Mouse (Mus musculus) Patski (cell line): ENCODE results near the gene Pias4. TPM values are rescaled to one million over a fixed set of nuclear protein-coding genes. Genes with fewer than 3 reads are reported as not detected.
A peak's percentile ranks its signal among the peaks of the same experiment; 100 is the strongest.
"Not testable (repeated sequence)": the region's sequence is repeated elsewhere in the genome, so short reads cannot be mapped to it uniquely, and the experiment has no call there.

Source experiments
- ATAC-seq: fragments of 100-300 bp; one replicate; pipeline ENCODE4 v1.8.0; 2021
- CTCF ChIA-PET: fragments of 350-600 bp; sonication (Branson Sonifier 250); formaldehyde crosslinking; loops from one replicate; lab custom pipeline; 2022; ENCODE audit warnings: inconsistent platforms; lab: Charles Lee
- POLR2A ChIA-PET: fragments of 350-600 bp; sonication (Branson Sonifier 250); formaldehyde crosslinking; loops from one replicate; lab custom pipeline; 2022; ENCODE audit warnings: antibody characterized with exemption, inconsistent platforms; lab: Charles Lee
- DNase-seq: peaks from one replicate; pipeline ENCODE4 v3.0.0-alpha.2; 2011; ENCODE audit warnings: low read depth, low spot score
- H3K27me3 ChIP-seq: fragments of 371-371 bp; one replicate; pipeline ENCODE4 v1.5.1; 2021
- CTCF ChIP-seq: fragments of 100-300 bp; IDR thresholded peaks from one replicate; pipeline ENCODE4 v1.5.1; 2021
- in situ Hi-C: fragments of 300-500 bp; cut with MboI; formaldehyde crosslinking; loops from 3 replicates; pipeline ENCODE4 v1.11.1; 2018; ENCODE audit warnings: low pct_unique_long_range_greater_than_20kb, mixed read lengths
- polyA plus RNA-seq: library from polyadenylated mRNA; unstranded; gene quantifications from one replicate; pipeline ENCODE4 v1.2.3, GENCODE M21; 2021

Gene Pias4
- polyA plus RNA-seq, 1 experiment from 2014 or later: 33.9 TPM

DNA sequence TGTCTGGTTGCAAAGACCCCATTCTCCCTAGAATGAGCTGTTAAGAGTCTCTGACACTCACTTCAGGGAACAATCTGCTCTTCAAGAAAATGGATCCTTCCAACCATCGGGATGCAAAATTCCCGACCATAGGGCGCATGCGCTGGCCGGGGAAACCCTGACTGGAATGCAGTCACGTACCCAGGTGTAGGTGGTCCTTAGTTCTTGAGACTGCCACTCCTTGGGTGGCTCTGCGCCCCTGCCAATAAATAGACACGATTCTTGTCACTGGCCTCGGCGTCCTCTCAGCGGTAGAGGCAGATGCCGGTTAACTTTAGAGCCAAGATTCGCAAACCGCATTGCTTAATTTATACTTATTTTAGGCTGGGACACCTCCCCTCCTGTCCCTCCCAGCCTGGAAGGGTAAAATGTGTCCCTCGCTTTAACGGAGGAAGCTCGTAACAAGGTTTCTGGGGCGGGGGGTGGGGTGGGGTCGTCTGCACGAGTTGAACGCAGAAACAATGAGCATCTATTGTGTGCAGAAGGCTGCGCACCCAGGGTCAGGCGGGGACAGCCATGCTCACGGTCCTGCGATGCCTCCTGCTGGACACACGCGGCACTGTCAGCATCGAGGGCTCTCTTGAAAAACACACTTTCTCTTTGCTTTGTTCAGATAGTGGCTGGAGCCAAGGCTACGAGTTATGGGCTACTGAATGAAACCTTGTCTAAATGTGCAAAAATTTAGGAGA is 7.1 kb upstream of the Pias4 start:
- ATAC-seq: no peak
- H3K27me3 ChIP-seq: no peaks in the 10 kb centered on the region
- in situ Hi-C loops: loop anchor here (5.0 to 10.0 kb wide), 3 partner anchors 100 to 250 kb away; partner anchors contain the start of gene Thop1
- CTCF ChIA-PET: interaction anchor here (1.0 to 1.3 kb wide), 3 partner anchors 93 to 134 kb away, joined by 3 to 4 read pairs (median 3); no protein-coding TSS in a partner anchor
- no peak for TF ChIP-seq CTCF
- POLR2A ChIA-PET: no interaction called here
- DNase-seq: no peak

DNA sequence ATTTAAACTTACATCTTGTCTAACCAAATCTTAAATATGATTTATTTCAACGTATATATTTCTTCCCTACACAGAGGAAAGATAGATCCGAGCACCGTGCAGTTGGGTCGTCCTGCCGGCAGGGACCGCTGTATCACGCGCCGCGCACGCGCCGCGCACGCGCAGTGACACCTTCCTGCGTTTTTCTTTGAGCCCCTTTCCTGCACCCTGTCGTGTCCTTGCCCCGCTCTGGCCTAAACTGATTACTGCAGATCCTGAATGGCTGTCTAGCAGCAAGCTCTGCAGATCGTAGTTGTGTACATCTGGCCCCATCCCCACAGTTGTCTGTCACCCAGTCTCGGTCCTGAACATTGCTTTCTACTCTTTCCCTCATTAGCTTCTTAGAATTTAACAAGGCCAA is 5.4 kb upstream of the Pias4 start:
- in situ Hi-C loops: loop anchor here (10.0 kb wide), 2 partner anchors 98 to 248 kb away; partner anchors contain the start of gene Thop1
- no peaks in the 10 kb centered on the region for H3K27me3 ChIP-seq
- ATAC-seq (no peak), DNase-seq (no peak)
- POLR2A ChIA-PET: interaction anchor here (0.7 to 1.2 kb wide), 4 partner anchors 38 to 91 kb away, joined by 3 read pairs; partner anchors contain the start of gene Zbtb7a
- CTCF ChIA-PET: interaction anchor here (0.7 to 0.8 kb wide), 2 partner anchors 9 to 91 kb away, joined by 3 read pairs; no protein-coding TSS in a partner anchor
- no peak for TF ChIP-seq CTCF

- ATAC-seq, H3K27me3 ChIP-seq, DNase-seq, CTCF ChIA-PET, in situ Hi-C loops: not testable (repeated sequence)
- POLR2A ChIA-PET: interaction anchor here (0.7 to 1.5 kb wide), 6 partner anchors 14 to 217 kb away, joined by 3 to 7 read pairs (median 4); no protein-coding TSS in a partner anchor
Observed at GRCm38 (mm10) chr10:81169411-81169900, 1.7 kb upstream of the Pias4 start.

GRCm38 (mm10) chr10:81168521-81169244 is 960 bp upstream of the Pias4 start:
- no peak for ATAC-seq

GRCm38 (mm10) chr10:81168087-81168431 is 336 bp upstream of the Pias4 start:
- H3K27me3 ChIP-seq: no peaks in the 10 kb centered on the region
- in situ Hi-C loops: no loop called here
- ATAC-seq (peak; percentile 6), DNase-seq (no peak)
- no peak for TF ChIP-seq CTCF
- ChIA-PET CTCF (no interaction called here), POLR2A (interaction anchor here (1.5 kb wide), 1 partner anchor 13 kb away, joined by 3 read pairs; no protein-coding TSS in a partner anchor)

More at GRCm38 (mm10) chr10:81168521-81169244, 960 bp upstream of the Pias4 start:
- ChIA-PET POLR2A (interaction anchor here (1.2 to 1.5 kb wide), 3 partner anchors 13 to 26 kb away, joined by 3 to 7 read pairs (median 4); no protein-coding TSS in a partner anchor), CTCF (no interaction called here)
- H3K27me3 ChIP-seq: no peaks in the 10 kb centered on the region
- no peak for DNase-seq
- no peak for TF ChIP-seq CTCF
- in situ Hi-C loops: no loop called here

- ChIA-PET CTCF (interaction anchor here (1.4 kb wide), 1 partner anchor 13 kb away, joined by 5 read pairs; no protein-coding TSS in a partner anchor), POLR2A (interaction anchor here (3.5 kb wide), 1 partner anchor 12 kb away, joined by 29 read pairs; no protein-coding TSS in a partner anchor)
- in situ Hi-C loops: no loop called here
- no peaks in the 10 kb centered on the region for H3K27me3 ChIP-seq
- ATAC-seq (no peak), DNase-seq (no peak)
- no peak for TF ChIP-seq CTCF
Observed at GRCm38 (mm10) chr10:81165118-81165517, 2.6 kb downstream of the Pias4 start.

- no peak for ATAC-seq
- in situ Hi-C loops: no loop called here
- DNase-seq: no peak
- no peaks in the 10 kb centered on the region for H3K27me3 ChIP-seq
- no peak for TF ChIP-seq CTCF
- ChIA-PET CTCF (interaction anchor here (0.7 kb wide), 1 partner anchor 34 kb away, joined by 3 read pairs; no protein-coding TSS in a partner anchor), POLR2A (no interaction called here)
Observed at GRCm38 (mm10) chr10:81162318-81162652, 5.4 kb downstream of the Pias4 start.

DNA sequence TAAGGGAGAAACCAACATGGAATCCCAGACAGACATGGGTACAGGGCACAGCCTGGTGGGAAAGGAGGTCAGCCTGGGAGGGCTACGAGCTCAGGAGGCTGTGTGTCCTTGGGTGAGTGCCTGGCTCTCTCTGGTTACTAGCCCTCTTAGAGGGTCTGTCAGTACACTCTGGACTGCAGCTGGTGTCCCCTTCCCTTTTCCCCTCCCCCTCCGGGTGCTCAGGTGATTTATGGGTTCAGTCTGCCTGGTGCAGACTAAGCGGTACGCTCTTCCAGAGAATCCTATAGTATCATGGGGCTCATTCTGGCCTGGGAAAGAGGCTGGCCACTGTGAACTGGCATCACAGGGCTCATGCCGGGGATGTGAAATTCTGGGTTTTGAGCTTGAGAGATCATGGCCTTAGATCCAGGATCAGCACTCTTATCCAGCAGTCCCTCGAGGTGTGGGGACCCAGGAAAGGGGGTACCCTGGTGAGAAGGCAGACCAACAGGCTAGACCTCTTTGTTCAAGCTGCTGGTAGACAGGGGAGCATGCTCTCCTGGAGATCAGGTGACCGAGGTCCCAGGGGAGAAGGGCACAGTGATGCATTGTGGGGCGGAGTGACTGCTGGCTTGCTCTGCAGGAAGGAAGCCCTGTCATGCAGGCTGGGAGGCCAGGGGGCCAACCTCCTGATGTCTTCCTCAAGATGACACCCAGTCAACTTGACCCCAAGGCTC is 6.0 kb downstream of the Pias4 start:
- ATAC-seq (no peak), DNase-seq (no peak)
- ChIA-PET CTCF (no interaction called here), POLR2A (no interaction called here)
- in situ Hi-C loops: no loop called here
- no peak for TF ChIP-seq CTCF
- no peaks in the 10 kb centered on the region for H3K27me3 ChIP-seq

DNA sequence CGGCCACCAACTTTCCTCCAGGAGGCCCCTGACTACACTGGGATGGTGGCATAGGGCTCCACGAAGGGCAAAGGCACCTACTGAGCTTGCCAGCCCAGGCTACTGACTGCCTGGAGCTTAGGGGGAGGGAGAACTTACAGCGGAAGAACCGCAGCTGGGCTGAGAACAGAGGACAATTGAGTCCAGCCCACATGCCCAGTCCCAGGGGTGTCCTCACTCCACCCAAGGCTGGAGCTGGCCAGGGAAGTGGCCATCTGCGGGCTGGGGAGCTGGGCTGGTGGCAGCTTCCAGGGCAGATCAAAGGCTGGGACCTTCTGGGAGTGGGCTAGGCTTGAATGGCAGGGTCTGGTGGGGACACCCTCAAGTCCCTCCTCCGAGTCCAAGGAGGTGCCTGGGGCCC is 13.0 kb downstream of the Pias4 start:
- DNase-seq (no peak), ATAC-seq (no peak)
- no peak for TF ChIP-seq CTCF
- no peaks in the 10 kb centered on the region for H3K27me3 ChIP-seq
- ChIA-PET POLR2A (interaction anchor here (0.8 to 4.8 kb wide), 4 partner anchors 8 to 16 kb away, joined by 3 to 29 read pairs (median 4); no protein-coding TSS in a partner anchor), CTCF (no interaction called here)
- in situ Hi-C loops: no loop called here

DNA sequence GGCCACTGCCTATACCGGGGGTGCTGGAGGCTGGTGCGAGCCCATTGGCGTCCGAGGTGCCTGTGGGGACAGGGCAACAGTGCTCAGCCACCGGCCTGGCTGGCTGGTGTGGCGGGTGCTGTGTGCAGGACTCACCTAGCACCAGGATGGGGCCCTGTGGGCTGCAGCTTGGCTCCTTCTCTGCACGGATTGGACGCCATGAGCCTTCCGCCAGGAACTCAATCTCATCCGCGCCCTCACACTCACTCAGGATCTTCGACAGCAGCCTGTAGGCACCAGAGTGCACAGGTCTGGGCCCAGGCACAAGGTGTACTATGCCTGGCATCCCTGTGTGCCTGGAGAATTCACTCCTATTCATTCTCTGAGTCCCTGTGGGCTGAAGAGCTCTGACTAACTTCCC is 13.4 kb downstream of the Pias4 start:
- TF ChIP-seq CTCF: no peak
- no peaks in the 10 kb centered on the region for H3K27me3 ChIP-seq
- CTCF ChIA-PET: no interaction called here
- DNase-seq: no peak
- POLR2A ChIA-PET: interaction anchor here (0.8 to 4.8 kb wide), 3 partner anchors 8 to 16 kb away, joined by 3 to 29 read pairs (median 4); no protein-coding TSS in a partner anchor
- ATAC-seq: no peak
- in situ Hi-C loops: no loop called here
